Comparison of ENCODE assay signal across 17 mouse cellular contexts in genomic region chr1:130987418-130987817, GRCm38 (mm10). TPM values are rescaled to one million over a fixed set of nuclear protein-coding genes. Genes with fewer than 3 reads are reported as not detected.
DNase-seq lines count a peak whose midpoint lies in the region; ATAC-seq and TF ChIP-seq lines count a peak whose summit lies in the region.
"Had no signal": no experiment of that assay in that cellular context is flagged by ENCODE, and none has a peak within 500 bp of the region (broad histone marks: within the 10 kb centered on the region; RNA-seq: fewer than 3 reads in every experiment).

No protein-coding gene starts in this region.

- DNase-seq in adrenal gland, adult 2 months: peak; percentile 11
- DNase-seq in adrenal gland, postnatal 36 days: no peak
- no peak for DNase-seq in lung, adult 2 months
- DNase-seq in lung, postnatal 25 days (ENCODE audit: low spot score): no peak
- DNase-seq in spleen, postnatal 36 days (ENCODE audit: low spot score in 2 of 2): peak; percentile 60 to 63
- no peak for DNase-seq in left cerebral cortex, adult 9 months (ENCODE audit: low spot score in 2 of 2)
- DNase-seq in frontal cortex, postnatal 25 days (ENCODE audit: low spot score in 2 of 2): no peak
- DNase-seq: adrenal gland, postnatal 10 days; cerebellum, adult 11 months; embryo, embryonic 11 days; gastrocnemius, postnatal 10 days; lung, adult 18-20 months had no signal

- no peak for TF ChIP-seq POLR2A in lung, adult 2 months (IDR thresholded peaks at IDR 0.05; ENCODE audit: borderline replicate concordance, extremely low read depth, low read depth, low read length)

- H3K4me3 ChIP-seq in lung, adult 2 months (replicated peaks; ENCODE audit: extremely low read depth, low read depth, low read length): no peak overlapping the region
- H3K4me3 ChIP-seq: heart, embryonic 15.5 days; midbrain, embryonic 13.5 days; neural tube, embryonic 13.5 days had no signal

- ATAC-seq in granulocyte monocyte progenitor cell, adult 5-6 weeks (replicated peaks; ENCODE audit: poor library complexity, severe bottlenecking): peak; percentile 97
- ATAC-seq: midbrain, embryonic 13.5 days had no signal

- H3K4me1 ChIP-seq in lung, adult 2 months (ENCODE audit: control insufficient read depth, insufficient read depth, low read length): no peaks in the 10 kb centered on the region
- H3K4me1 ChIP-seq: heart, embryonic 15.5 days; midbrain, embryonic 13.5 days; neural tube, embryonic 13.5 days had no signal

- TF ChIP-seq CTCF in lung, adult 2 months (IDR thresholded peaks at IDR 0.05; ENCODE audit: insufficient read depth, low read length): 0 out of 2 replicates have a peak, but pooled peaks have one; percentile 9

RNA-seq across cellular contexts. Expression of gene Il10, which starts 32.2 kb away (rescaled TPM):
- total RNA-seq in adrenal gland, adult 2 months (2021): not detected
- not detected in 2 replicates for polyA plus RNA-seq in adrenal gland, adult 2 months (2012; rRNA removed)
- not detected for total RNA-seq in adrenal gland, postnatal 36 days (2021)
- polyA plus RNA-seq in lung, adult 2 months (2012; rRNA removed): 0.08 TPM in 1 of 2 replicates, not detected in the other
- not detected in 2 replicates for total RNA-seq in granulocyte monocyte progenitor cell, adult 5-6 weeks (2014; fragmentation: Nextera tagmentation)
- not detected in 2 replicates for total RNA-seq in granulocyte monocyte progenitor cell, adult 5-6 weeks (2017)
- total RNA-seq: adrenal gland, postnatal 10 days; gastrocnemius, postnatal 10 days; left cerebral cortex, postnatal 14 days had no signal
- polyA plus RNA-seq: heart, embryonic 15.5 days; midbrain, embryonic 13.5 days; neural tube, embryonic 13.5 days had no signal

RNA-seq across cellular contexts. Expression of gene Il19, which starts 47.5 kb away (rescaled TPM):
- total RNA-seq in adrenal gland, adult 2 months (2021): not detected
- polyA plus RNA-seq in adrenal gland, adult 2 months (2012; rRNA removed): not detected in 2 replicates
- not detected for total RNA-seq in adrenal gland, postnatal 36 days (2021)
- polyA plus RNA-seq in lung, adult 2 months (2012; rRNA removed): not detected in 2 replicates
- total RNA-seq in granulocyte monocyte progenitor cell, adult 5-6 weeks (2014; fragmentation: Nextera tagmentation): not detected in 2 replicates
- not detected in 2 replicates for total RNA-seq in granulocyte monocyte progenitor cell, adult 5-6 weeks (2017)
- total RNA-seq: adrenal gland, postnatal 10 days; left cerebral cortex, postnatal 14 days had no signal
- polyA plus RNA-seq: heart, embryonic 15.5 days; midbrain, embryonic 13.5 days; neural tube, embryonic 13.5 days had no signal

Comparison
In these comparisons a context has a peak if more than half of its experiments do, and no peak if none do; other contexts are left out.
1. DNase-seq: peak in adrenal gland, adult 2 months (single experiment) and spleen, postnatal 36 days (2 of 2); none in adrenal gland, postnatal 36 days (0 of 2), lung, adult 2 months (single experiment), lung, postnatal 25 days (single experiment), left cerebral cortex, adult 9 months (0 of 2) and frontal cortex, postnatal 25 days (0 of 2).